Comparison of ENCODE assay signal across 21 mouse cellular contexts in the genomic region with DNA sequence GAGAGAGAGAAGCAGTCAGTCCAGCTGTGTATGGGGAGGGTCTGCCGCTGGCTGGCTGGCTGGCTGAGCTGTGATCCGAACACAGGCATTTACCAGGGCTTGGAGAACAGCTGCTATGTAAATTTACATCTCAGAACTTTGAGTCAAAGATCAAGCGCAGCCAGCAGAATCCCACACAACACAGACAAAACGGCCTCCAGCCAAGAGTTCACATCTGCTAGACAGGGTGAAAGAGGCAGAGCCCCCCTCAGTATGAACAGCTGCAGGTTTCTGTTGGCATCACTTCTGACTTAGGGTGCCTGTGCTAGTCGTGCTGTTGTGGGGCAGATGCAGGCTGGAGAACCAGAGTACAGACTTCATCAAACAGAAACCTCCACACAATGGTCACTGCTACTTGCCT. TPM values are rescaled to one million over a fixed set of nuclear protein-coding genes. Genes with fewer than 3 reads are reported as not detected.
"Had no signal": no experiment of that assay in that cellular context is flagged by ENCODE, and none has a peak within 500 bp of the region (broad histone marks: within the 10 kb centered on the region; RNA-seq: fewer than 3 reads in every experiment).

No protein-coding gene starts in this region.

- H3K4me3 ChIP-seq: lung, embryonic 15.5 days; neural tube, embryonic 12.5 days; neural tube, embryonic 15.5 days had no signal

- H3K36me3 ChIP-seq: lung, embryonic 15.5 days; neural tube, embryonic 12.5 days; neural tube, embryonic 15.5 days had no signal

- ATAC-seq: liver, postnatal 0 days had no signal

- H3K4me1 ChIP-seq: lung, embryonic 15.5 days; neural tube, embryonic 12.5 days had no signal

- H3K4me2 ChIP-seq: lung, embryonic 15.5 days; midbrain, embryonic 11.5 days; neural tube, embryonic 12.5 days; neural tube, embryonic 15.5 days had no signal

- H3K27ac ChIP-seq: liver, embryonic 14.5 days; lung, embryonic 15.5 days; neural tube, embryonic 12.5 days; neural tube, embryonic 15.5 days; stomach, postnatal 0 days had no signal

- H3K27me3 ChIP-seq: lung, embryonic 15.5 days; neural tube, embryonic 12.5 days; neural tube, embryonic 15.5 days had no signal

- H3K9ac ChIP-seq: liver, embryonic 14.5 days; liver, postnatal 0 days; lung, embryonic 15.5 days; neural tube, embryonic 12.5 days; neural tube, embryonic 15.5 days had no signal

- H3K9me3 ChIP-seq: lung, embryonic 15.5 days; neural tube, embryonic 12.5 days; neural tube, embryonic 15.5 days had no signal

- DNase-seq: kidney, adult 11 months; kidney, adult 8-10 months; kidney, postnatal 14 days; kidney, postnatal 4 days; left cerebral cortex, postnatal 4 days; liver, postnatal 0 days; lung, postnatal 10 days; lung, postnatal 4 days; midbrain, embryonic 14.5 days; right cerebral cortex, adult 18-20 months; right cerebral cortex, postnatal 14 days; right cerebral cortex, postnatal 4 days; thymus, postnatal 36 days had no signal

RNA-seq across cellular contexts. Expression of gene Cdh4, which starts 46.8 kb away (rescaled TPM):
- total RNA-seq: megakaryocyte progenitor cell, adult 5-6 weeks; megakaryocyte-erythroid progenitor cell, adult 5-6 weeks had no signal
